Mouse (Mus musculus): Measurements from ENCODE around the gene Prrg1. TPM values are rescaled to one million over a fixed set of nuclear protein-coding genes. Genes with fewer than 3 reads are reported as not detected.

Gene Prrg1
- 0.71 and 0.75 TPM in 2 replicates for polyA plus RNA-seq (2012; rRNA removed)

DNA sequence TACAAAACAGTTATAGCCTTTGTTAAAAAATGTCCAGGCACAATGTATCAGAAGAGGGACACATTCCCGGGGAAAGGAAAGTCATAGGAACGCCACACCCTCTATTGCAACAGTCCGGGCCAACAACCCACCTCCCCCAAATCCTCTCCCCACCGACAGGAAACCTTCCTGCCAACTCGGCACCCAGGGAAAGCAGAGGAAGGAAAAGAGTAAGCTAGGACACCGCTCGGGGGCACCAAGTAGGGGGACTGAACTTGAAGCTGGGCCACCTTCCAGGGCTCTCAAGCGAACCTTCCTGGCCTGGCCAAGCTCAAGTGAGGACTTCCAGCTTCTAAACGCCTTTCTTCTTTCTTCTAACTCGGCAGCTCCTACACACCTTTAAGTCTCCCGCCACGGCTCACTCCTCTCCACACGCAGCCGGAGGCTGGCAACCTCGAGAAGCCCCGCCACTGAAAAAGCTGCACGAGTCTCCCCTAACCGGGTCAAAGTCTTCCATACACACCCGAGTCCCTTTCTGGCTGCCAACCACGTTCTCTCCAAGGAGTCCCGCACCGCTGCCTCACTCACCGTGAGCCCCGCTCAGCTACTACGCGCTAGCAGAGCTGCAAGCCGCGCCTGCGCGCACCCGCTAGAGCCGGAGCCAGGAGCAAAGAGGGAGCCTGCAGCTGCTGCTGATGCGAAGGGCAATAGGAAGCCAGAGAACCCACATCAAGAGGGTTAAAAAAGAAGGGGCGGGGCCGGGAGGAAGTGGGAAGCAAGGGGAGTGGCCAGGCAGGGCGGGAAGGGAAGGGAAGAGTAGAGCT, at the start of gene Prrg1:
TSS of gene Prrg1 (minus strand) at position 695 of the 803 bp plus-strand sequence.
- H3K27ac ChIP-seq (ENCODE audit: control insufficient read depth, insufficient read depth, low read depth, low read length) = peak within 1 kb of the TSS; percentile 42
- TF ChIP-seq POLR2A (IDR thresholded peaks at IDR 0.05; ENCODE audit: control insufficient read depth, low read depth, low read length) (peak; percentile 50), CTCF (IDR thresholded peaks at IDR 0.05; ENCODE audit: control insufficient read depth, insufficient read depth, insufficient replicate concordance, low read depth, low read length) (no peak)
- peaks cover 2% of the 10 kb centered on the region; the same call in 1 of the 2 replicates for H3K4me1 ChIP-seq (ENCODE audit: control insufficient read depth, insufficient read depth, low read length)

GRCm38 (mm10) chrX:78605814-78606213, 22.1 kb upstream of the Prrg1 start:
- H3K36me3 ChIP-seq (ENCODE audit: control insufficient read depth, insufficient read depth, low read length) = no peaks in the 10 kb centered on the region
- H3K4me1 ChIP-seq (ENCODE audit: control insufficient read depth, insufficient read depth, low read length) = no peaks in the 10 kb centered on the region
- no peak for TF ChIP-seq POLR2A (IDR thresholded peaks at IDR 0.05; ENCODE audit: control insufficient read depth, low read depth, low read length)
- no peak for TF ChIP-seq CTCF (IDR thresholded peaks at IDR 0.05; ENCODE audit: control insufficient read depth, insufficient read depth, insufficient replicate concordance, low read depth, low read length)
- no peak overlapping the region for H3K4me3 ChIP-seq (ENCODE audit: control insufficient read depth, low read depth, low read length)
- no peak overlapping the region for H3K27ac ChIP-seq (ENCODE audit: control insufficient read depth, insufficient read depth, low read depth, low read length)
- no peaks in the 10 kb centered on the region for H3K27me3 ChIP-seq (ENCODE audit: control insufficient read depth, insufficient read depth, low read length)

More for the DNA sequence above, at the start of gene Prrg1:
- Histone ChIP-seq H3K36me3 (ENCODE audit: control insufficient read depth, insufficient read depth, low read length) (no peaks in the 10 kb centered on the region), H3K4me3 (ENCODE audit: control insufficient read depth, low read depth, low read length) (peak within 1 kb of the TSS; percentile 80), H3K27me3 (ENCODE audit: control insufficient read depth, insufficient read depth, low read length) (no peaks in the 10 kb centered on the region)

DNA sequence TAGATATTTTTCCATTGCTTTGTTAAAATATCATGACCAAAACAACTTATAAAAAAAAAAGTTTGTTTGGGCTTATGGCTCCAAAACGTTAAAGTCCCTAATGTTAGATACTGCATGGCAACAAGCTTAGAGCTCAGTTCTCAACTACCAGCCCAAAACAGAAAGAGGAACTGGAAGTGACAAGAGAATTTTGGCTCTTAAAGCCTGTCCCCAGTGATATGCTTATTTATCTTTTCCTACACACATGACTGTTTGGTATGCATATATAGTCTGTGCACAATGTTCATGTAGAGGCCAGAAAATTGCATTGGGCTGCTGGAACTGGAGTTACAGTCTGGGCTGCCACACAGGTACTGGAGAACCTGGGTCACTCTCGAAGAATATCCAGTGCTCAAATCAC, 9.4 kb upstream of the Prrg1 start:
- TF ChIP-seq POLR2A (IDR thresholded peaks at IDR 0.05; ENCODE audit: control insufficient read depth, low read depth, low read length) = no peak
- no peak for TF ChIP-seq CTCF (IDR thresholded peaks at IDR 0.05; ENCODE audit: control insufficient read depth, insufficient read depth, insufficient replicate concordance, low read depth, low read length)
- Histone ChIP-seq H3K4me1 (ENCODE audit: control insufficient read depth, insufficient read depth, low read length) (no peaks in the 10 kb centered on the region), H3K27ac (ENCODE audit: control insufficient read depth, insufficient read depth, low read depth, low read length) (no peak overlapping the region), H3K4me3 (ENCODE audit: control insufficient read depth, low read depth, low read length) (no peak overlapping the region), H3K36me3 (ENCODE audit: control insufficient read depth, insufficient read depth, low read length) (no peaks in the 10 kb centered on the region), H3K27me3 (ENCODE audit: control insufficient read depth, insufficient read depth, low read length) (no peaks in the 10 kb centered on the region)

GRCm38 (mm10) chrX:78582854-78583201, 868 bp downstream of the Prrg1 start:
- TF ChIP-seq CTCF (IDR thresholded peaks at IDR 0.05; ENCODE audit: control insufficient read depth, insufficient read depth, insufficient replicate concordance, low read depth, low read length) = no peak
- TF ChIP-seq POLR2A (IDR thresholded peaks at IDR 0.05; ENCODE audit: control insufficient read depth, low read depth, low read length) = no peak
- Histone ChIP-seq H3K4me1 (ENCODE audit: control insufficient read depth, insufficient read depth, low read length) (peaks cover 2% of the 10 kb centered on the region; the same call in 1 of the 2 replicates), H3K4me3 (ENCODE audit: control insufficient read depth, low read depth, low read length) (no peak overlapping the region), H3K36me3 (ENCODE audit: control insufficient read depth, insufficient read depth, low read length) (no peaks in the 10 kb centered on the region), H3K27ac (ENCODE audit: control insufficient read depth, insufficient read depth, low read depth, low read length) (no peak overlapping the region), H3K27me3 (ENCODE audit: control insufficient read depth, insufficient read depth, low read length) (no peaks in the 10 kb centered on the region)

GRCm38 (mm10) chrX:78563451-78563850, 20.2 kb downstream of the Prrg1 start:
- H3K4me1 ChIP-seq (ENCODE audit: control insufficient read depth, insufficient read depth, low read length) = no peaks in the 10 kb centered on the region
- no peaks in the 10 kb centered on the region for H3K36me3 ChIP-seq (ENCODE audit: control insufficient read depth, insufficient read depth, low read length)
- no peaks in the 10 kb centered on the region for H3K27me3 ChIP-seq (ENCODE audit: control insufficient read depth, insufficient read depth, low read length)
- no peak for TF ChIP-seq CTCF (IDR thresholded peaks at IDR 0.05; ENCODE audit: control insufficient read depth, insufficient read depth, insufficient replicate concordance, low read depth, low read length)
- no peak overlapping the region for H3K27ac ChIP-seq (ENCODE audit: control insufficient read depth, insufficient read depth, low read depth, low read length)
- no peak overlapping the region for H3K4me3 ChIP-seq (ENCODE audit: control insufficient read depth, low read depth, low read length)

DNA sequence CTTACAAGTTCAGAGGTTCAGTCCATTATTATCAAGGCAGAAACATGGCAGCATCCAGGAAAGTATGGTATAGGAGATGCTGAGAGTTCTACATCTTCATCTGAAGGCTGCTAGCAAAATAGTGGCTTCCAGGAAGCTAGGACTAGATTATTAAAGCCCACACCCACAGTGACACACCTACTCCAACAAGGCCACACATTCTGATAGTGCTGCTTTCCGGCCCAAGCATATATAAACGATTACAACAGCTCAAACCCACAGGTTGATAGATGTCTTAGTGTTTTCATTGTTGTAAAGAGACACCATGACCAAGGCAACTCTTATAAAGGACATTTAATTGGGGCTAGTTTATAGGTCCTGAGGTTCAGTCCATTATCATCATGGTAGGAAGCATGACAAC, 30.3 kb downstream of the Prrg1 start:
- no peak for TF ChIP-seq CTCF (IDR thresholded peaks at IDR 0.05; ENCODE audit: control insufficient read depth, insufficient read depth, insufficient replicate concordance, low read depth, low read length)
- TF ChIP-seq POLR2A (IDR thresholded peaks at IDR 0.05; ENCODE audit: control insufficient read depth, low read depth, low read length) = no peak
- Histone ChIP-seq H3K4me3 (ENCODE audit: control insufficient read depth, low read depth, low read length) (no peak overlapping the region), H3K4me1 (ENCODE audit: control insufficient read depth, insufficient read depth, low read length) (no peaks in the 10 kb centered on the region), H3K36me3 (ENCODE audit: control insufficient read depth, insufficient read depth, low read length) (no peaks in the 10 kb centered on the region), H3K27me3 (ENCODE audit: control insufficient read depth, insufficient read depth, low read length) (no peaks in the 10 kb centered on the region), H3K27ac (ENCODE audit: control insufficient read depth, insufficient read depth, low read depth, low read length) (no peak overlapping the region)

GRCm38 (mm10) chrX:78552704-78553103, 31.0 kb downstream of the Prrg1 start:
- H3K27me3 ChIP-seq (ENCODE audit: control insufficient read depth, insufficient read depth, low read length) = no peaks in the 10 kb centered on the region
- no peak overlapping the region for H3K27ac ChIP-seq (ENCODE audit: control insufficient read depth, insufficient read depth, low read depth, low read length)
- H3K36me3 ChIP-seq (ENCODE audit: control insufficient read depth, insufficient read depth, low read length) = no peaks in the 10 kb centered on the region
- no peak overlapping the region for H3K4me3 ChIP-seq (ENCODE audit: control insufficient read depth, low read depth, low read length)
- TF ChIP-seq POLR2A (IDR thresholded peaks at IDR 0.05; ENCODE audit: control insufficient read depth, low read depth, low read length) = no peak
- TF ChIP-seq CTCF (IDR thresholded peaks at IDR 0.05; ENCODE audit: control insufficient read depth, insufficient read depth, insufficient replicate concordance, low read depth, low read length) = no peak
- H3K4me1 ChIP-seq (ENCODE audit: control insufficient read depth, insufficient read depth, low read length) = no peaks in the 10 kb centered on the region

Data from testis, adult 2 months (tissue).